Mouse (Mus musculus): Measurements from ENCODE around the gene Platr17. TPM values are rescaled to one million over a fixed set of nuclear protein-coding genes. Genes with fewer than 3 reads are reported as not detected.

Gene Platr17
- total RNA-seq, 2 experiments from 2014 or later: not detected

GRCm38 (mm10) chr17:33918293-33919203 is 13.6 kb downstream of the Platr17 start:
- peak; percentile 5 for ATAC-seq (replicated peaks; ENCODE audit: low FRiP score, low TSS enrichment, poor library complexity, severe bottlenecking)

- peak; percentile 72 for ATAC-seq (replicated peaks; ENCODE audit: low FRiP score, low TSS enrichment, poor library complexity, severe bottlenecking)
These were observed 14.7 kb downstream of the Platr17 start for GRCm38 (mm10) chr17:33919351-33920281.

GRCm38 (mm10) chr17:33920282-33921097 is 15.6 kb downstream of the Platr17 start:
- 0 out of 2 replicates have a peak, but pooled peaks have one; percentile 14 for ATAC-seq (replicated peaks; ENCODE audit: low FRiP score, low TSS enrichment, poor library complexity, severe bottlenecking)

- no peak for ATAC-seq (replicated peaks; ENCODE audit: low FRiP score, low TSS enrichment, poor library complexity, severe bottlenecking)
These were observed 16.4 kb downstream of the Platr17 start for GRCm38 (mm10) chr17:33921361-33921760.

- ATAC-seq (replicated peaks; ENCODE audit: low FRiP score, low TSS enrichment, poor library complexity, severe bottlenecking): peak; percentile 43
These were observed 19.8 kb downstream of the Platr17 start for GRCm38 (mm10) chr17:33924577-33925283.

- ATAC-seq (replicated peaks; ENCODE audit: low FRiP score, low TSS enrichment, poor library complexity, severe bottlenecking): no peak
These were observed 20.6 kb downstream of the Platr17 start for GRCm38 (mm10) chr17:33925406-33926116.

- ATAC-seq (replicated peaks; ENCODE audit: low FRiP score, low TSS enrichment, poor library complexity, severe bottlenecking): no peak
These were observed 21.4 kb downstream of the Platr17 start for GRCm38 (mm10) chr17:33926207-33926932.

- ATAC-seq (replicated peaks; ENCODE audit: low FRiP score, low TSS enrichment, poor library complexity, severe bottlenecking): no peak
These were observed 23.5 kb downstream of the Platr17 start for GRCm38 (mm10) chr17:33928251-33928947.

- peak; percentile 66 for ATAC-seq (replicated peaks; ENCODE audit: low FRiP score, low TSS enrichment, poor library complexity, severe bottlenecking)
These were observed 24.7 kb downstream of the Platr17 start, which contains the start of gene Rgl2 for GRCm38 (mm10) chr17:33929371-33930279. Gene Rgl2 (plus strand): TSS chr17:33929543.

- peak; percentile 31; the same call in 1 of the 2 replicates for ATAC-seq (replicated peaks; ENCODE audit: low FRiP score, low TSS enrichment, poor library complexity, severe bottlenecking)
These were observed 25.6 kb downstream of the Platr17 start for GRCm38 (mm10) chr17:33930280-33931158.

GRCm38 (mm10) chr17:33931159-33931866 is 26.4 kb downstream of the Platr17 start:
- no peak for ATAC-seq (replicated peaks; ENCODE audit: low FRiP score, low TSS enrichment, poor library complexity, severe bottlenecking)

- ATAC-seq (replicated peaks; ENCODE audit: low FRiP score, low TSS enrichment, poor library complexity, severe bottlenecking): no peak
These were observed 27.0 kb downstream of the Platr17 start for GRCm38 (mm10) chr17:33931947-33932346.

- no peak for ATAC-seq (replicated peaks; ENCODE audit: low FRiP score, low TSS enrichment, poor library complexity, severe bottlenecking)
These were observed 27.5 kb downstream of the Platr17 start for GRCm38 (mm10) chr17:33932448-33932847.

GRCm38 (mm10) chr17:33932970-33933369 is 28.0 kb downstream of the Platr17 start:
- no peak for ATAC-seq (replicated peaks; ENCODE audit: low FRiP score, low TSS enrichment, poor library complexity, severe bottlenecking)
